12 mouse cellular contexts compared by ENCODE assay signal in genomic region chr8:127885831-127886230, GRCm38 (mm10).
A peak's percentile ranks its signal among the peaks of the same experiment; 100 is the strongest.
DNase-seq lines count a peak whose midpoint lies in the region; ATAC-seq lines count a peak whose summit lies in the region.
"Had no signal": no experiment of that assay in that cellular context is flagged by ENCODE, and none has a peak within 500 bp of the region (broad histone marks: within the 10 kb centered on the region; RNA-seq: fewer than 3 reads in every experiment).

No protein-coding gene starts in this region.

- H3K9me3 ChIP-seq in kidney, embryonic 15.5 days (replicated peaks): no peaks in the 10 kb centered on the region
- H3K9me3 ChIP-seq in kidney, embryonic 14.5 days (ENCODE audit: control insufficient read depth, low read length): no peaks in the 10 kb centered on the region
- no peaks in the 10 kb centered on the region for H3K9me3 ChIP-seq in embryonic facial prominence, embryonic 14.5 days (ENCODE audit: control insufficient read depth, low read length)
- H3K9me3 ChIP-seq: embryonic facial prominence, embryonic 12.5 days; hindbrain, embryonic 10.5 days had no signal

- H3K27me3 ChIP-seq in kidney, embryonic 15.5 days: no peaks in the 10 kb centered on the region
- H3K27me3 ChIP-seq in kidney, embryonic 14.5 days (ENCODE audit: control insufficient read depth, insufficient read depth, low read length): no peaks in the 10 kb centered on the region
- no peaks in the 10 kb centered on the region for H3K27me3 ChIP-seq in embryonic facial prominence, embryonic 14.5 days (replicated peaks; ENCODE audit: control insufficient read depth, insufficient read depth, low read length)
- H3K27me3 ChIP-seq: embryonic facial prominence, embryonic 12.5 days had no signal

- H3K36me3 ChIP-seq in kidney, embryonic 15.5 days: no peaks in the 10 kb centered on the region
- no peaks in the 10 kb centered on the region for H3K36me3 ChIP-seq in kidney, embryonic 14.5 days (ENCODE audit: control insufficient read depth, insufficient read depth, low read length)
- H3K36me3 ChIP-seq in embryonic facial prominence, embryonic 14.5 days (ENCODE audit: control insufficient read depth, insufficient read depth, low read length): no peaks in the 10 kb centered on the region
- H3K36me3 ChIP-seq: embryonic facial prominence, embryonic 12.5 days; hindbrain, embryonic 10.5 days had no signal

- H3K27ac ChIP-seq in kidney, embryonic 15.5 days: 0 out of 2 replicates have a peak overlapping the region, but pooled peaks have one; percentile 13
- H3K27ac ChIP-seq in kidney, embryonic 14.5 days (ENCODE audit: low read depth, low read length): no peak overlapping the region
- H3K27ac ChIP-seq in brown adipose tissue, adult 24 weeks (replicated peaks; ENCODE audit: low read depth, low read length): peak overlapping the region; percentile 30; the same call in 1 of the 2 replicates
- H3K27ac ChIP-seq in embryonic facial prominence, embryonic 14.5 days (replicated peaks; ENCODE audit: low read depth, low read length): no peak overlapping the region
- H3K27ac ChIP-seq: embryonic facial prominence, embryonic 12.5 days; hindbrain, embryonic 10.5 days; kidney, postnatal 0 days had no signal

- H3K4me3 ChIP-seq in kidney, embryonic 15.5 days (replicated peaks): no peak overlapping the region
- H3K4me3 ChIP-seq in kidney, embryonic 14.5 days (ENCODE audit: low read length): no peak overlapping the region
- H3K4me3 ChIP-seq in brown adipose tissue, adult 24 weeks (ENCODE audit: insufficient read depth, low read depth, low read length): no peak overlapping the region
- no peak overlapping the region for H3K4me3 ChIP-seq in embryonic facial prominence, embryonic 14.5 days (ENCODE audit: low read depth, low read length)
- H3K4me3 ChIP-seq: embryonic facial prominence, embryonic 12.5 days; hindbrain, embryonic 10.5 days had no signal

- no peak overlapping the region for H3K4me2 ChIP-seq in kidney, embryonic 15.5 days
- H3K4me2 ChIP-seq in kidney, embryonic 14.5 days (replicated peaks; ENCODE audit: low read depth, low read length): no peak overlapping the region
- no peak overlapping the region for H3K4me2 ChIP-seq in embryonic facial prominence, embryonic 14.5 days (ENCODE audit: low read depth, low read length)
- H3K4me2 ChIP-seq: embryonic facial prominence, embryonic 12.5 days had no signal

- 20% methylated on average over 3 of the region's 3 CpGs for WGBS in kidney, embryonic 15.5 days
- 30% methylated on average over 3 of the region's 3 CpGs for WGBS in kidney, embryonic 14.5 days
- 26% methylated on average over 3 of the region's 3 CpGs for WGBS in embryonic facial prominence, embryonic 14.5 days

- no peak overlapping the region for H3K9ac ChIP-seq in kidney, embryonic 15.5 days
- H3K9ac ChIP-seq in kidney, embryonic 14.5 days (ENCODE audit: low read depth, low read length): no peak overlapping the region
- no peak overlapping the region for H3K9ac ChIP-seq in embryonic facial prominence, embryonic 14.5 days (ENCODE audit: low read depth, low read length)
- H3K9ac ChIP-seq: embryonic facial prominence, embryonic 12.5 days had no signal

- no peak for ATAC-seq in kidney, embryonic 15.5 days (replicated peaks; ENCODE audit: low FRiP score)
- ATAC-seq in kidney, embryonic 14.5 days (ENCODE audit: low FRiP score, low TSS enrichment): no peak
- ATAC-seq in embryonic facial prominence, embryonic 14.5 days (ENCODE audit: low read depth): no peak
- ATAC-seq in megakaryocyte-erythroid progenitor cell, adult 5-6 weeks (replicated peaks; ENCODE audit: low FRiP score, low TSS enrichment, poor library complexity, severe bottlenecking): no peak
- ATAC-seq: forebrain, embryonic 14.5 days had no signal

- peak; percentile 7 for DNase-seq in embryonic facial prominence, embryonic 14.5 days (ENCODE audit: low spot score)
- peak; percentile 63 for DNase-seq in mesoderm, embryonic 11.5 days (ENCODE audit: low read depth, low spot score)
- no peak for DNase-seq in right cerebral cortex, postnatal 10 days (ENCODE audit: low spot score in 2 of 2)
- DNase-seq: gastrocnemius, postnatal 25 days had no signal

- 0 out of 2 replicates have a peak, but pooled peaks cover 2% of the 10 kb centered on the region for H3K4me1 ChIP-seq in kidney, embryonic 15.5 days
- 0 out of 2 replicates have a peak, but pooled peaks cover 3% of the 10 kb centered on the region for H3K4me1 ChIP-seq in kidney, embryonic 14.5 days (ENCODE audit: control insufficient read depth, insufficient read depth, low read length)
- H3K4me1 ChIP-seq in brown adipose tissue, adult 24 weeks (ENCODE audit: control insufficient read depth, insufficient read depth, insufficient read length, low read length): peaks cover 4% of the 10 kb centered on the region; the same call in 1 of the 2 replicates
- peaks cover 2% of the 10 kb centered on the region; the same call in 1 of the 2 replicates for H3K4me1 ChIP-seq in embryonic facial prominence, embryonic 14.5 days (ENCODE audit: control insufficient read depth, insufficient read depth, low read length)

Comparison
In these comparisons a context has a peak if more than half of its experiments do, and no peak if none do; other contexts are left out.
1. H3K27ac ChIP-seq: peak in kidney, embryonic 15.5 days (single experiment) and brown adipose tissue, adult 24 weeks (single experiment); none in kidney, embryonic 14.5 days (single experiment) and embryonic facial prominence, embryonic 14.5 days (single experiment).
2. DNase-seq: peak in embryonic facial prominence, embryonic 14.5 days (single experiment) and mesoderm, embryonic 11.5 days (single experiment); none in right cerebral cortex, postnatal 10 days (0 of 2).